Mouse (Mus musculus): ENCODE measurements around the gene Pdzd4. TPM values are rescaled to one million over a fixed set of nuclear protein-coding genes. Genes with fewer than 3 reads are reported as not detected.

Pdzd4 gene
- polyA plus RNA-seq (2014; fragmentation: Illumina TruSeq; extraction: RNeasy Lipid Tissue Mini Kit (QIAGEN cat#74804); ENCODE audit: low replicate concordance) = 0.22 TPM

GRCm38 (mm10) chrX:73824185-73825151, at the start of gene Pdzd4:
Gene Pdzd4, minus strand, starts transcription at chrX:73824969.

GRCm38 (mm10) chrX:73786364-73787224, 38.2 kb downstream of the Pdzd4 start, which contains the start of the genes Idh3g and Ssr4:
Gene Idh3g, minus strand, starts transcription at chrX:73786897.
Gene Ssr4, plus strand, starts transcription at chrX:73787028.

GRCm38 (mm10) chrX:73774168-73774760, 50.5 kb downstream of the Pdzd4 start, which contains the start of gene Srpk3:
Gene Srpk3, plus strand, starts transcription at chrX:73774405.

GRCm38 (mm10) chrX:73756334-73757140, 68.2 kb downstream of the Pdzd4 start, which contains the start of gene Plxnb3:
Gene Plxnb3, plus strand, starts transcription at chrX:73757090.

Other genes with a start within 250 kb of the Pdzd4 start
- not detected for gene Dusp9, start 185.6 kb downstream of the Pdzd4 start, polyA plus RNA-seq (2014; fragmentation: Illumina TruSeq; extraction: RNeasy Lipid Tissue Mini Kit (QIAGEN cat#74804); ENCODE audit: low replicate concordance)
- gene Pnck, start 164.9 kb downstream of the Pdzd4 start, polyA plus RNA-seq (2014; fragmentation: Illumina TruSeq; extraction: RNeasy Lipid Tissue Mini Kit (QIAGEN cat#74804); ENCODE audit: low replicate concordance) = not detected
- 276 TPM for gene Slc6a8, start 151.8 kb downstream of the Pdzd4 start, polyA plus RNA-seq (2014; fragmentation: Illumina TruSeq; extraction: RNeasy Lipid Tissue Mini Kit (QIAGEN cat#74804); ENCODE audit: low replicate concordance)
- gene Bcap31, start 108.8 kb downstream of the Pdzd4 start, polyA plus RNA-seq (2014; fragmentation: Illumina TruSeq; extraction: RNeasy Lipid Tissue Mini Kit (QIAGEN cat#74804); ENCODE audit: low replicate concordance) = 178 TPM
- gene Abcd1, start 108.4 kb downstream of the Pdzd4 start, polyA plus RNA-seq (2014; fragmentation: Illumina TruSeq; extraction: RNeasy Lipid Tissue Mini Kit (QIAGEN cat#74804); ENCODE audit: low replicate concordance) = 5.5 TPM
- gene Plxnb3, start 67.9 kb downstream of the Pdzd4 start, polyA plus RNA-seq (2014; fragmentation: Illumina TruSeq; extraction: RNeasy Lipid Tissue Mini Kit (QIAGEN cat#74804); ENCODE audit: low replicate concordance) = not detected
- not detected for gene Srpk3, start 50.6 kb downstream of the Pdzd4 start, polyA plus RNA-seq (2014; fragmentation: Illumina TruSeq; extraction: RNeasy Lipid Tissue Mini Kit (QIAGEN cat#74804); ENCODE audit: low replicate concordance)
- 18.0 TPM for gene Idh3g, start 38.1 kb downstream of the Pdzd4 start, polyA plus RNA-seq (2014; fragmentation: Illumina TruSeq; extraction: RNeasy Lipid Tissue Mini Kit (QIAGEN cat#74804); ENCODE audit: low replicate concordance)
- 25.0 TPM for gene Ssr4, start 37.9 kb downstream of the Pdzd4 start, polyA plus RNA-seq (2014; fragmentation: Illumina TruSeq; extraction: RNeasy Lipid Tissue Mini Kit (QIAGEN cat#74804); ENCODE audit: low replicate concordance)
- not detected for gene Avpr2, start 67.1 kb upstream of the Pdzd4 start, polyA plus RNA-seq (2014; fragmentation: Illumina TruSeq; extraction: RNeasy Lipid Tissue Mini Kit (QIAGEN cat#74804); ENCODE audit: low replicate concordance)
- 3.1 TPM for gene L1cam, start 71.1 kb upstream of the Pdzd4 start, polyA plus RNA-seq (2014; fragmentation: Illumina TruSeq; extraction: RNeasy Lipid Tissue Mini Kit (QIAGEN cat#74804); ENCODE audit: low replicate concordance)
- gene Arhgap4, start 96.9 kb upstream of the Pdzd4 start, polyA plus RNA-seq (2014; fragmentation: Illumina TruSeq; extraction: RNeasy Lipid Tissue Mini Kit (QIAGEN cat#74804); ENCODE audit: low replicate concordance) = 1.0 TPM
- gene Naa10, start 97.0 kb upstream of the Pdzd4 start, polyA plus RNA-seq (2014; fragmentation: Illumina TruSeq; extraction: RNeasy Lipid Tissue Mini Kit (QIAGEN cat#74804); ENCODE audit: low replicate concordance) = 2.1 TPM
- gene Renbp, start 105.9 kb upstream of the Pdzd4 start, polyA plus RNA-seq (2014; fragmentation: Illumina TruSeq; extraction: RNeasy Lipid Tissue Mini Kit (QIAGEN cat#74804); ENCODE audit: low replicate concordance) = 0.33 TPM
- gene Hcfc1, start 141.4 kb upstream of the Pdzd4 start, polyA plus RNA-seq (2014; fragmentation: Illumina TruSeq; extraction: RNeasy Lipid Tissue Mini Kit (QIAGEN cat#74804); ENCODE audit: low replicate concordance) = 21.6 TPM
- gene Irak1, start 198.9 kb upstream of the Pdzd4 start, polyA plus RNA-seq (2014; fragmentation: Illumina TruSeq; extraction: RNeasy Lipid Tissue Mini Kit (QIAGEN cat#74804); ENCODE audit: low replicate concordance) = 25.2 TPM